Mouse (Mus musculus) CH12.LX (cell line): Measurements from ENCODE around the gene Nrxn3. TPM values are rescaled to one million over a fixed set of nuclear protein-coding genes. Genes with fewer than 3 reads are reported as not detected.

ENCODE experiments used
- DNase-seq: peaks from one replicate; pipeline ENCODE4 v3.0.0-alpha.2; 2013; ENCODE audit errors: extremely low read depth
- H3K27ac ChIP-seq: 2 replicates; pipeline ENCODE4 v1.5.1; 2012; ENCODE audit warnings: low read depth, mild to moderate bottlenecking, control low read depth, moderate library complexity; ENCODE audit not compliant: insufficient read depth
- H3K27me3 ChIP-seq: replicated peaks from 2 replicates; pipeline ENCODE3; 2012; ENCODE audit warnings: inconsistent platforms
- H3K36me3 ChIP-seq, 2 experiments: replicated peaks in 1 of 2; 2 replicates each; pipeline versions ENCODE3 to v1.6.1; 2012; ENCODE audit warnings: inconsistent platforms in 1 of 2, low read length in 1 of 2, mild to moderate bottlenecking in 1 of 2, mixed read lengths in 1 of 2, moderate library complexity in 1 of 2; ENCODE audit not compliant: control insufficient read depth in 1 of 2, insufficient read depth in 1 of 2
- H3K4me1 ChIP-seq, 2 experiments: 2 replicates each; pipeline ENCODE4 v1.6.1; 2012; ENCODE audit warnings: inconsistent platforms in 1 of 2, moderate library complexity in 1 of 2; ENCODE audit not compliant: insufficient read depth in 2 of 2, control insufficient read depth in 1 of 2
- H3K4me2 ChIP-seq: 2 replicates; pipeline ENCODE4 v1.6.1; 2012; ENCODE audit warnings: low read depth, mild to moderate bottlenecking, control low read depth; ENCODE audit not compliant: poor library complexity, insufficient read depth, severe bottlenecking
- H3K4me3 ChIP-seq, 3 experiments: fragments of 150-350 bp in 1 of 3; sonication (generic) in 1 of 3; replicated peaks in 1 of 3; 2 replicates each; pipeline versions ENCODE3 to v1.5.1; 2011 to 2012; ENCODE audit warnings: low read depth in 2 of 3, low read length in 2 of 3, mild to moderate bottlenecking in 2 of 3, moderate library complexity in 2 of 3, control low read depth in 1 of 3, improper control_type of control experiment in 1 of 3, inconsistent platforms in 1 of 3, mixed read lengths in 1 of 3; ENCODE audit not compliant: poor library complexity in 1 of 3
- H3K79me2 ChIP-seq: replicated peaks from 2 replicates; pipeline ENCODE4 v1.6.1; 2012; ENCODE audit warnings: mild to moderate bottlenecking, moderate library complexity; ENCODE audit not compliant: control insufficient read depth, poor library complexity, insufficient read depth, severe bottlenecking; ENCODE audit errors: extremely low read depth
- H3K9ac ChIP-seq: 2 replicates; pipeline ENCODE4 v1.6.1; 2012; ENCODE audit warnings: low read depth, mild to moderate bottlenecking, control low read depth, moderate library complexity; ENCODE audit not compliant: insufficient read depth
- H3K9me3 ChIP-seq: replicated peaks from 2 replicates; pipeline ENCODE3; 2012; ENCODE audit warnings: low read length, inconsistent platforms, mixed read lengths
- BHLHE40 ChIP-seq: IDR thresholded peaks from 2 replicates; pipeline ENCODE4 v1.6.1; 2011; ENCODE audit warnings: mild to moderate bottlenecking, low read depth, low read length, improper control_type of control experiment
- CHD2 ChIP-seq: IDR thresholded peaks from 2 replicates; pipeline ENCODE4 v1.6.1; 2011; ENCODE audit warnings: low read length, improper control_type of control experiment
- EP300 ChIP-seq: IDR thresholded peaks from 2 replicates; pipeline ENCODE4 v1.6.1; 2011; ENCODE audit warnings: low read length, improper control_type of control experiment
- ETS1 ChIP-seq: conservative IDR thresholded peaks from 2 replicates; pipeline ENCODE4 v1.6.1; 2012; ENCODE audit warnings: low read depth, mild to moderate bottlenecking, inconsistent platforms, low read length, improper control_type of control experiment, moderate library complexity
- HCFC1 ChIP-seq: IDR thresholded peaks from 2 replicates; pipeline ENCODE4 v1.6.1; 2012; ENCODE audit warnings: low read depth, mild to moderate bottlenecking, inconsistent platforms, low read length, improper control_type of control experiment
- IRF4 ChIP-seq: IDR thresholded peaks from 2 replicates; pipeline ENCODE4 v1.6.1; 2014; ENCODE audit warnings: low read depth, mild to moderate bottlenecking, inconsistent platforms, low read length, improper control_type of control experiment
- JUN ChIP-seq: IDR thresholded peaks from 2 replicates; pipeline ENCODE4 v1.6.1; 2011; ENCODE audit warnings: low read depth, mild to moderate bottlenecking, low read length, improper control_type of control experiment, moderate library complexity; ENCODE audit not compliant: insufficient read depth
- MAFK ChIP-seq: IDR thresholded peaks from 2 replicates; pipeline ENCODE4 v1.6.1; 2011; ENCODE audit warnings: low read length, improper control_type of control experiment; ENCODE audit not compliant: insufficient replicate concordance
- MAX ChIP-seq: IDR thresholded peaks from 2 replicates; pipeline ENCODE4 v1.6.1; 2011; ENCODE audit warnings: low read length, improper control_type of control experiment
- MAZ ChIP-seq: IDR thresholded peaks from 2 replicates; pipeline ENCODE4 v1.6.1; 2012; ENCODE audit warnings: low read depth, mild to moderate bottlenecking, inconsistent platforms, low read length, improper control_type of control experiment, moderate library complexity
- MEF2A ChIP-seq: IDR thresholded peaks from 2 replicates; pipeline ENCODE4 v1.6.1; 2014; ENCODE audit warnings: low read depth, mild to moderate bottlenecking, inconsistent platforms, low read length, improper control_type of control experiment, borderline replicate concordance
- MXI1 ChIP-seq: IDR thresholded peaks from 2 replicates; pipeline ENCODE4 v1.6.1; 2011; ENCODE audit warnings: mild to moderate bottlenecking, low read depth, low read length, improper control_type of control experiment
- NRF1 ChIP-seq: IDR thresholded peaks from 2 replicates; pipeline ENCODE4 v1.6.1; 2014; ENCODE audit warnings: low read depth, mild to moderate bottlenecking, inconsistent platforms, low read length, improper control_type of control experiment, moderate library complexity
- POLR2A ChIP-seq: IDR thresholded peaks from 2 replicates; pipeline ENCODE4 v1.6.1; 2011; ENCODE audit warnings: low read depth, mild to moderate bottlenecking, improper control_type of control experiment, low read length
- POLR2AphosphoS2 ChIP-seq: IDR thresholded peaks from 2 replicates; pipeline ENCODE4 v1.6.1; 2011; ENCODE audit warnings: low read depth, low read length, improper control_type of control experiment
- RCOR1 ChIP-seq: conservative IDR thresholded peaks from 2 replicates; pipeline ENCODE4 v1.6.1; 2012; ENCODE audit warnings: low read depth, mild to moderate bottlenecking, inconsistent platforms, low read length, improper control_type of control experiment
- SIN3A ChIP-seq: IDR thresholded peaks from 2 replicates; pipeline ENCODE4 v1.6.1; 2012; ENCODE audit warnings: low read length, improper control_type of control experiment, inconsistent platforms
- SMC3 ChIP-seq: IDR thresholded peaks from 2 replicates; pipeline ENCODE4 v1.6.1; 2011; ENCODE audit warnings: low read depth, low read length, improper control_type of control experiment
- TBP ChIP-seq: conservative IDR thresholded peaks from 2 replicates; pipeline ENCODE4 v1.6.1; 2011; ENCODE audit warnings: low read depth, low read length, improper control_type of control experiment
- TCF12 ChIP-seq: IDR thresholded peaks from 2 replicates; pipeline ENCODE4 v1.6.1; 2014; ENCODE audit warnings: low read depth, mild to moderate bottlenecking, inconsistent platforms, low read length, improper control_type of control experiment
- ZC3H11A ChIP-seq: IDR thresholded peaks from 2 replicates; pipeline ENCODE4 v1.6.1; 2012; ENCODE audit warnings: low read depth, mild to moderate bottlenecking, inconsistent platforms, low read length, improper control_type of control experiment
- ZKSCAN1 ChIP-seq: IDR thresholded peaks from 2 replicates; pipeline ENCODE4 v1.6.1; 2012; ENCODE audit warnings: low read depth, inconsistent platforms, low read length, improper control_type of control experiment, borderline replicate concordance
- ZMIZ1 ChIP-seq: IDR thresholded peaks from 2 replicates; pipeline ENCODE4 v1.6.1; 2012; ENCODE audit warnings: low read depth, mild to moderate bottlenecking, inconsistent platforms, low read length, improper control_type of control experiment
- ZNF384 ChIP-seq: IDR thresholded peaks from 2 replicates; pipeline ENCODE4 v1.6.1; 2012; ENCODE audit warnings: low read depth, low read length, improper control_type of control experiment, inconsistent platforms
- dilution Hi-C: fragments of 300-500 bp; cut with MboI; formaldehyde crosslinking; loops from 2 replicates; pipeline ENCODE4 v1.14.3; 2020; ENCODE audit warnings: low sequenced_read_pairs; ENCODE audit not compliant: extremely low pct_unique_long_range_greater_than_20kb, extremely low pct_ligation_motif_present
- in situ Hi-C: fragments of 300-500 bp; cut with MboI; formaldehyde crosslinking; loops from 3 replicates; pipeline ENCODE4 v1.14.3; 2019; ENCODE audit warnings: low sequenced_read_pairs, low pct_ligation_motif_present, low pct_unique_long_range_greater_than_20kb, mixed read lengths
- polyA plus RNA-seq: library from polyadenylated mRNA; unstranded; fragments of >175 nt; gene quantifications from 2 replicates; pipeline ENCODE4 v1.2.1, GENCODE M21; 2012; ENCODE audit warnings: low read depth; ENCODE audit not compliant: insufficient read length
- total RNA-seq, 2 experiments: library from RNA; depleted of rRNA; stranded (reverse); fragments of 300-350 nt in 1 of 2; fragments of >200 nt in 1 of 2; gene quantifications; 2 replicates each; pipeline ENCODE4 v1.2.3; 2012 to 2014

Gene Nrxn3
- total and polyA plus RNA-seq, 3 experiments = 0.04 to 0.17 (median 0.09) TPM

DNA sequence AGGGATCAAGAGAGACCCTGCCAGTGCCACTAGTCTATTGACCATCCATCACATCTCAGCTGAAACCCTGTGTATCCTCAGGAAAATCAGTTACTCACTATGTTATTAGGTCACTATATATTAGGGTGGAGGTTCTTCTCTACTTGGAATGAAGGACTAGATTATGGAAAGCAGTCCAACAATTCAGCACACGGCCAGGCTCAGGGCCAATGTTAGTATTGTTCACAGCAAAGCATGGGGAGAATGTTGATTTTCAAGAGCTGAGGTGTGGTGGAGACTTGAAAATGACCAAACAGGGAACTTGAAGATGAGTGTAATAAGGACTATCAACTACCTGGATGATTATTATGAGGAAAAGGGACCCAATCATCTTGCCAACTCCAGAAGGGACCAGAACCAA lies 1209.7 kb downstream of the Nrxn3 start:
- H3K4me3 ChIP-seq = no peak overlapping the region
- H3K9me3 ChIP-seq = no peaks in the 10 kb centered on the region
- no peak overlapping the region for H3K4me2 ChIP-seq
- in situ Hi-C loops = no loop called here
- no peaks in the 10 kb centered on the region for H3K36me3 ChIP-seq
- no peak for TF ChIP-seq ZKSCAN1
- TF ChIP-seq RCOR1 = no peak
- no peak for TF ChIP-seq SMC3
- no peak for TF ChIP-seq NRF1
- TF ChIP-seq IRF4 = no peak
- TF ChIP-seq MAX = no peak
- no peak for TF ChIP-seq CHD2
- no peak for TF ChIP-seq EP300
- no peak for TF ChIP-seq TBP
- no peak for TF ChIP-seq ZNF384
- TF ChIP-seq MXI1 = no peak
- no peak for TF ChIP-seq BHLHE40
- no peak for TF ChIP-seq ZC3H11A
- TF ChIP-seq JUN = no peak
- no peak for TF ChIP-seq SIN3A
- no peak for TF ChIP-seq MEF2A
- TF ChIP-seq MAZ = no peak
- H3K4me1 ChIP-seq = no peaks in the 10 kb centered on the region
- H3K9ac ChIP-seq = no peak overlapping the region
- H3K27me3 ChIP-seq = no peaks in the 10 kb centered on the region
- DNase-seq = no peak
- dilution Hi-C loops = no loop called here
- no peaks in the 10 kb centered on the region for H3K79me2 ChIP-seq
- H3K27ac ChIP-seq = no peak overlapping the region

DNA sequence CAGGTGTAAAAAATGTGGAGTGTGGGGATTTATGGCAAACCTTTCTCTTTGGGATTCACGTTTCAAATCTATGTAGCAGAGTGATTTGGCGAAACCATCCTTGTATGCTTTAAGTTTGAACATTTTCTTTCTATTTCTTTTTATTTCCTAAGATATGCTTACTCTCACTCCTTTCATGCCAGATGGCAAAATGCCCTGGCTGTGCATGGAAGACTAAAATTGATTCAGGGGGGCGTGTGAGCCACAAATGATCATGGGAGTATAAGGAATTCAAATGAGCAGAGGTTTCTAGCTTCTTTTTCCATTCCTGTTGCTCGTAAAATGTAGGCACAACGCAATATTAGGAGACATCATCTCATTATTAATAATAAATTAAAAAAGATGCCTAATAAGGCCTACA lies 1211.0 kb downstream of the Nrxn3 start:
- Histone ChIP-seq H3K4me3 (no peak overlapping the region), H3K4me1 (no peaks in the 10 kb centered on the region), H3K36me3 (no peaks in the 10 kb centered on the region), H3K27ac (no peak overlapping the region), H3K27me3 (no peaks in the 10 kb centered on the region), H3K79me2 (no peaks in the 10 kb centered on the region), H3K4me2 (no peak overlapping the region), H3K9ac (no peak overlapping the region), H3K9me3 (no peaks in the 10 kb centered on the region)
- TF ChIP-seq POLR2AphosphoS2 = no peak
- TF ChIP-seq MAFK = no peak
- TF ChIP-seq ZMIZ1 = no peak
- TF ChIP-seq CHD2 = no peak
- no peak for TF ChIP-seq TCF12
- TF ChIP-seq ETS1 = no peak
- TF ChIP-seq EP300 = no peak
- no peak for TF ChIP-seq HCFC1
- TF ChIP-seq ZC3H11A = no peak
- TF ChIP-seq ZNF384 = no peak
- TF ChIP-seq MAZ = no peak
- TF ChIP-seq SMC3 = no peak
- no peak for TF ChIP-seq POLR2A
- in situ Hi-C loops = no loop called here
- dilution Hi-C loops = no loop called here
- DNase-seq = no peak
